Mouse (Mus musculus) thymus, postnatal 10 days (tissue): ENCODE data around the gene Abhd11.

Experiments used
- DNase-seq, 2 experiments: peaks; one replicate each; pipeline ENCODE4 v3.0.0; 2021; ENCODE audit warnings: low spot score in 2 of 2

Abhd11 gene

GRCm38 (mm10) chr5:134986298-134987268, 22.4 kb upstream of the Abhd11 start:
- no peak for DNase-seq

- no peak for DNase-seq
Measured at GRCm38 (mm10) chr5:134989166-134989565, 19.8 kb upstream of the Abhd11 start.

- DNase-seq: no peak
Measured at GRCm38 (mm10) chr5:134989741-134990140, 19.2 kb upstream of the Abhd11 start.

GRCm38 (mm10) chr5:134992566-134992965, 16.4 kb upstream of the Abhd11 start:
- no peak for DNase-seq

GRCm38 (mm10) chr5:134998359-134998758, 10.6 kb upstream of the Abhd11 start:
- no peak for DNase-seq

- DNase-seq: no peak
Measured at GRCm38 (mm10) chr5:134999797-135000196, 9.2 kb upstream of the Abhd11 start.

GRCm38 (mm10) chr5:135000751-135001150, 8.2 kb upstream of the Abhd11 start:
- no peak for DNase-seq

GRCm38 (mm10) chr5:135001309-135001708, 7.6 kb upstream of the Abhd11 start:
- DNase-seq: peak; percentile 45 to 58

- no peak for DNase-seq
Measured at GRCm38 (mm10) chr5:135002151-135002550, 6.8 kb upstream of the Abhd11 start.

- DNase-seq: peak in 1 of 2 experiments; percentile 42
Measured at GRCm38 (mm10) chr5:135007802-135008571, 965 bp upstream of the Abhd11 start.

- DNase-seq: peak; percentile 66 to 72
Measured at GRCm38 (mm10) chr5:135009590-135010319, 803 bp downstream of the Abhd11 start.

GRCm38 (mm10) chr5:135010320-135010709, 1.4 kb downstream of the Abhd11 start:
- no peak for DNase-seq

- no peak for DNase-seq
Measured at GRCm38 (mm10) chr5:135010841-135011743, 2.1 kb downstream of the Abhd11 start.

GRCm38 (mm10) chr5:135011809-135012613, 3.1 kb downstream of the Abhd11 start:
- no peak for DNase-seq

GRCm38 (mm10) chr5:135012671-135013441, 3.9 kb downstream of the Abhd11 start:
- DNase-seq: peak; percentile 75 to 88

GRCm38 (mm10) chr5:135015497-135015896, 6.5 kb downstream of the Abhd11 start:
- DNase-seq: peak; percentile 69 to 88

GRCm38 (mm10) chr5:135016224-135016759, 7.3 kb downstream of the Abhd11 start:
- no peak for DNase-seq

GRCm38 (mm10) chr5:135021814-135022213, 12.9 kb downstream of the Abhd11 start:
- no peak for DNase-seq
